Mouse (Mus musculus): ENCODE results near the gene Ccdc87. TPM values are rescaled to one million over a fixed set of nuclear protein-coding genes. Genes with fewer than 3 reads are reported as not detected.
A peak's percentile ranks its signal among the peaks of the same experiment; 100 is the strongest.
"Not testable (repeated sequence)": the region's sequence is repeated elsewhere in the genome, so short reads cannot be mapped to it uniquely, and the experiment has no call there.

Ccdc87 gene
- polyA plus RNA-seq, 1 experiment from 2014 or later: 0.11 TPM

- not testable (repeated sequence) for H3K27me3 ChIP-seq (replicated peaks; ENCODE audit: low read depth, poor library complexity, severe bottlenecking); DNase-seq (ENCODE audit: low spot score); H3K9me3 ChIP-seq; H3K36me3 ChIP-seq (replicated peaks)
- Histone ChIP-seq H3K27ac (replicated peaks) (peak overlapping the region; percentile 90), H3K4me3 (peak overlapping the region; percentile 88), H3K4me1 (peaks cover 31% of the 10 kb centered on the region)
- 76% methylated on average over 8 of the region's 8 CpGs for WGBS
These were observed 26.7 kb upstream of the Ccdc87 start for GRCm38 (mm10) chr19:4812334-4812949.

- H3K27me3 ChIP-seq (replicated peaks; ENCODE audit: low read depth, poor library complexity, severe bottlenecking): no peaks in the 10 kb centered on the region
- WGBS: 81% methylated on average over 6 of the region's 6 CpGs
- no peak overlapping the region for H3K27ac ChIP-seq (replicated peaks)
- peaks cover 26% of the 10 kb centered on the region for H3K4me1 ChIP-seq
- no peak overlapping the region for H3K4me3 ChIP-seq
- H3K9me3 ChIP-seq: peaks cover 3% of the 10 kb centered on the region; the same call in 1 of the 2 replicates
- H3K36me3 ChIP-seq (replicated peaks): peaks cover 2% of the 10 kb centered on the region
- DNase-seq (ENCODE audit: low spot score): peak; percentile 39
These were observed 26.2 kb upstream of the Ccdc87 start for GRCm38 (mm10) chr19:4813015-4813414.

GRCm38 (mm10) chr19:4817182-4817835 lies 21.9 kb upstream of the Ccdc87 start:
- no peak overlapping the region for H3K27ac ChIP-seq (replicated peaks)
- H3K27me3 ChIP-seq (replicated peaks; ENCODE audit: low read depth, poor library complexity, severe bottlenecking): no peaks in the 10 kb centered on the region
- no peak overlapping the region for H3K4me3 ChIP-seq
- H3K4me1 ChIP-seq: 0 out of 2 replicates have a peak, but pooled peaks cover 1% of the 10 kb centered on the region
- WGBS: 76% methylated on average over 1 of the region's 1 CpGs
- no peaks in the 10 kb centered on the region for H3K36me3 ChIP-seq (replicated peaks)
- DNase-seq (ENCODE audit: low spot score): no peak
- H3K9me3 ChIP-seq: peaks cover 3% of the 10 kb centered on the region; the same call in 1 of the 2 replicates

- no peak overlapping the region for H3K4me3 ChIP-seq
- no peak for DNase-seq (ENCODE audit: low spot score)
- no peaks in the 10 kb centered on the region for H3K9me3 ChIP-seq
- no peaks in the 10 kb centered on the region for H3K4me1 ChIP-seq
- WGBS: 87% methylated on average over 5 of the region's 5 CpGs
- no peaks in the 10 kb centered on the region for H3K27me3 ChIP-seq (replicated peaks; ENCODE audit: low read depth, poor library complexity, severe bottlenecking)
- H3K36me3 ChIP-seq (replicated peaks): peaks cover 17% of the 10 kb centered on the region
- no peak overlapping the region for H3K27ac ChIP-seq (replicated peaks)
These were observed 18.4 kb upstream of the Ccdc87 start for GRCm38 (mm10) chr19:4820678-4821303.

- DNase-seq (ENCODE audit: low spot score): no peak
- no peaks in the 10 kb centered on the region for H3K27me3 ChIP-seq (replicated peaks; ENCODE audit: low read depth, poor library complexity, severe bottlenecking)
- WGBS: 52% methylated on average over 16 of the region's 16 CpGs
- H3K36me3 ChIP-seq (replicated peaks): peaks cover 48% of the 10 kb centered on the region
- no peak overlapping the region for H3K4me3 ChIP-seq
- H3K4me1 ChIP-seq: peaks cover 19% of the 10 kb centered on the region
- H3K9me3 ChIP-seq: no peaks in the 10 kb centered on the region
- no peak overlapping the region; the same call in 1 of the 2 replicates for H3K27ac ChIP-seq (replicated peaks)
These were observed 10.6 kb upstream of the Ccdc87 start for GRCm38 (mm10) chr19:4828444-4829114.

- 71% methylated on average over 7 of the region's 7 CpGs for WGBS
- Histone ChIP-seq H3K4me3 (no peak overlapping the region), H3K9me3 (no peaks in the 10 kb centered on the region), H3K4me1 (peaks cover 19% of the 10 kb centered on the region), H3K27me3 (replicated peaks; ENCODE audit: low read depth, poor library complexity, severe bottlenecking) (no peaks in the 10 kb centered on the region), H3K27ac (replicated peaks) (no peak overlapping the region), H3K36me3 (replicated peaks) (peaks cover 48% of the 10 kb centered on the region)
- DNase-seq (ENCODE audit: low spot score): no peak
These were observed 10.0 kb upstream of the Ccdc87 start for GRCm38 (mm10) chr19:4829156-4829555.

- H3K4me3 ChIP-seq: no peak overlapping the region
- H3K4me1 ChIP-seq: peaks cover 24% of the 10 kb centered on the region
- no peaks in the 10 kb centered on the region for H3K9me3 ChIP-seq
- H3K27me3 ChIP-seq (replicated peaks; ENCODE audit: low read depth, poor library complexity, severe bottlenecking): no peaks in the 10 kb centered on the region
- H3K36me3 ChIP-seq (replicated peaks): peaks cover 24% of the 10 kb centered on the region
- H3K27ac ChIP-seq (replicated peaks): no peak overlapping the region
- WGBS: 86% methylated on average over 8 of the region's 8 CpGs
- no peak for DNase-seq (ENCODE audit: low spot score)
These were observed 5.2 kb upstream of the Ccdc87 start for GRCm38 (mm10) chr19:4833977-4834376.

- Histone ChIP-seq H3K36me3 (replicated peaks) (peaks cover 17% of the 10 kb centered on the region), H3K4me3 (no peak overlapping the region)
- WGBS: 82% methylated on average over 2 of the region's 2 CpGs
These were observed 3.1 kb upstream of the Ccdc87 start for GRCm38 (mm10) chr19:4836096-4836495.

GRCm38 (mm10) chr19:4837049-4837448 lies 2.1 kb upstream of the Ccdc87 start:
- WGBS: 91% methylated on average over 6 of the region's 6 CpGs
- no peak for DNase-seq (ENCODE audit: low spot score)

More at GRCm38 (mm10) chr19:4836096-4836495, 3.1 kb upstream of the Ccdc87 start:
- no peaks in the 10 kb centered on the region for H3K9me3 ChIP-seq
- H3K27me3 ChIP-seq (replicated peaks; ENCODE audit: low read depth, poor library complexity, severe bottlenecking): peaks cover 17% of the 10 kb centered on the region
- no peak for DNase-seq (ENCODE audit: low spot score)
- peaks cover 32% of the 10 kb centered on the region for H3K4me1 ChIP-seq
- H3K27ac ChIP-seq (replicated peaks): no peak overlapping the region

GRCm38 (mm10) chr19:4838526-4839140 lies 533 bp upstream of the Ccdc87 start:
- Histone ChIP-seq H3K4me3 (peak overlapping the region; percentile 76), H3K36me3 (replicated peaks) (peaks cover 6% of the 10 kb centered on the region; the same call in 1 of the 2 replicates), H3K27me3 (replicated peaks; ENCODE audit: low read depth, poor library complexity, severe bottlenecking) (peaks cover 32% of the 10 kb centered on the region), H3K9me3 (no peaks in the 10 kb centered on the region), H3K4me1 (peaks cover 21% of the 10 kb centered on the region), H3K27ac (replicated peaks) (peak overlapping the region; percentile 83)
- no peak for DNase-seq (ENCODE audit: low spot score)
- 36% methylated on average over 10 of the region's 10 CpGs for WGBS

More at GRCm38 (mm10) chr19:4837049-4837448, 2.1 kb upstream of the Ccdc87 start:
- peaks cover 26% of the 10 kb centered on the region for H3K27me3 ChIP-seq (replicated peaks; ENCODE audit: low read depth, poor library complexity, severe bottlenecking)
- H3K9me3 ChIP-seq: no peaks in the 10 kb centered on the region
- H3K4me1 ChIP-seq: peaks cover 32% of the 10 kb centered on the region
- H3K27ac ChIP-seq (replicated peaks): no peak overlapping the region
- no peak overlapping the region for H3K4me3 ChIP-seq
- peaks cover 17% of the 10 kb centered on the region for H3K36me3 ChIP-seq (replicated peaks)

- Histone ChIP-seq H3K4me1 (peaks cover 21% of the 10 kb centered on the region), H3K4me3 (no peak overlapping the region), H3K9me3 (no peaks in the 10 kb centered on the region), H3K27ac (replicated peaks) (no peak overlapping the region), H3K27me3 (replicated peaks; ENCODE audit: low read depth, poor library complexity, severe bottlenecking) (peaks cover 32% of the 10 kb centered on the region), H3K36me3 (replicated peaks) (0 out of 2 replicates have a peak, but pooled peaks cover 4% of the 10 kb centered on the region)
- DNase-seq (ENCODE audit: low spot score): no peak
- 86% methylated on average over 9 of the region's 9 CpGs for WGBS
These were observed 1.7 kb downstream of the Ccdc87 start for GRCm38 (mm10) chr19:4840848-4841247.

- H3K4me1 ChIP-seq: peaks cover 21% of the 10 kb centered on the region
- H3K9me3 ChIP-seq: no peaks in the 10 kb centered on the region
- H3K27me3 ChIP-seq (replicated peaks; ENCODE audit: low read depth, poor library complexity, severe bottlenecking): peaks cover 35% of the 10 kb centered on the region
- no peak overlapping the region for H3K27ac ChIP-seq (replicated peaks)
- WGBS: 77% methylated on average over 2 of the region's 2 CpGs
- no peaks in the 10 kb centered on the region for H3K36me3 ChIP-seq (replicated peaks)
- no peak for DNase-seq (ENCODE audit: low spot score)
- H3K4me3 ChIP-seq: no peak overlapping the region
These were observed 3.4 kb downstream of the Ccdc87 start for GRCm38 (mm10) chr19:4842611-4843010.
